Mouse (Mus musculus): ENCODE data around the gene Ccdc159.

Gene Ccdc159

DNA sequence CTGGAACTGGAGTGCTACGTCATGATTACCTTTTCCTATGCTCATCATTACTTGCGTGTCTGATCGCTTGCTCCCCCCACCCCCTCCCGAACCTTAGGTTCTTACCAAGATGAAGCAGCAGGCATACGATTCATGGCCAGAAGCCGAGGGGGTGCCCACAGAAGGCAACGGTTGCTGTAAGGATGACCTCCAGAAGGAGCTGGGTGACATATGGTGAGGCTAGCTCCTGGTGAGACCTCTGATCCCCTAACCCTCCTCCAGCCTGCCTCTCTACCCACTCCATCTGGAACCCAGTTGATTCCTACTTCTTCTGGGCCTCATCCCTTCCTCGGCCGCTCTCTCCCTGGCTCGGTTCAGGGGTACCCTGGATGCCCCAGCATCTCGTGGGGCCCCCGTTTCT is 6.8 kb downstream of the Ccdc159 start:
- no peak for DNase-seq (ENCODE audit: low spot score in 2 of 2)

DNA sequence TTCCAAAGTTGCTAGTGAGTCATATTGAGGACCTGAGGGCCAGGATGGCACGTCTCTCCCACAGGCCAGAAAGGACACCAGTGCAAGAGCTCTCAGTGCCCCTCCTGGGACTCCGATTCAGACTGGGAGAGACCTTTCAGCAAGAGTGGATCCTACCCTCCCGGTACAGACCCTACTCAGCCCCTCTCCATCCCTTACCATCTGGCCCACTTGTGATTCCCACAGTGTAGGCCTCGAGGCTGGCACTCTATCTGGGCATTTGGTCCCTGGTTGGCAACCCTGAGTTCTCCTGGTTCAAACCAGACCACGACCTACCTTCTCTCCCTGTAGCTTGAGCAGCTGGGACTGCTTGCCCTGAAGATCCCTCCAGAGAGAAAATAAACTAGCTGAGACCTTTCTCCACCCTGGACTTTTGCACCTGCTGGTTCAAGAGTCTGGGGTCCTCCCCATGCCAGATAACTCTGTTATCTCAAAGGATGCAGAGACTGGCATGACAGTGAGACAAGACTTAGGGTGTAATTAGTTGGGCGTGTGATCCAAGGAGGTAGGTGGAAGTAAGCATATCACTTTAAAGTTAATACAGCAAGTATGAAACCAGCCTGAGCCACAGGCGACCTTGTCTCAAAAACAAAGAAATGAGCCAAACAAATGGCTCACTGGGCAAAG is 8.3 kb downstream of the Ccdc159 start:
- no peak for DNase-seq (ENCODE audit: low spot score in 2 of 2)

DNA sequence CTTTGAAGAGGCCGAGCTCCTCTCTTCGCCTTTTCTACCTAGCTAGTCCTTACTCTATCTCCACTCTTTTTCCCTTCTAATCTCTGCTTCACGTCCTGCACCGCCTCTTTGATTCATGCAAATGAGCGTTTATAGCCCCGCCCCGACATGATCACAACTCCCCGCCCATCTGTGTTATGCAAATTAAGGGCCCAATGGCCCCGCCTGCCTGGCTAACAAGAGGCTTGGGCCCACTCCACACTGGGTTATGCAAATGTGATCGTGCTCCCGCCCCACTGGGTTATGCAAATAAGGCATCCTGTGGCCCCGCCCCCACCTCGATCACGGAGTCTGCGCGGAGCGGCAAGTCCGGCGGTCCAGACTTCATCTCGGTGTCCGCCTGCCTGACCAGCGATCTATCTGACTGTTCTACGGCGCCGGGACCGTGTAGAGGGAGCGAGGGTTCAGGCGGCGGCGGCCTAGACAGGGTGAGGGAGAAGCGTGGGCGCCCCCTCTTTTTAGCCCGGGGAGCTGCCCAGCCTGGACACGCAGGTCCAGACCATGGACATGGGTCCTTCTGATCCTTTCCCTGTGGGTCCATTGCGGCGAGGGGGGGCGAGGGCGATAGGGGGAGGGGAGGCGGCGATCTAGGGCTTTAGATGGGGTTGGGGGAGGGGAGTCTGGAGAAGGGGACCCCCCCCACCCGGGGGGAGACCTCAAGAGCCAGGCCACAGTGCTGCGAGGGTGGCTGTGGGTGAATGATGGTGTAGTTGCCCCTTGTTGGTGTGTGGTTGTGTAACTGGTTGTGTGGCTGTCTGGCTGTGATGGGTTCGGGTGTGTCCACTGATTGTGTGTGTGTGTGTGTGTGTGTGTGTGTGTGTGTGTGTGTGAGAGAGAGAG is 9.7 kb downstream of the Ccdc159 start, which contains the start of gene Plppr2:
TSS of gene Plppr2 (plus strand) at position 342 of the 879 bp plus-strand sequence.
- DNase-seq (ENCODE audit: low spot score in 2 of 2): peak; percentile 59 to 90

DNA sequence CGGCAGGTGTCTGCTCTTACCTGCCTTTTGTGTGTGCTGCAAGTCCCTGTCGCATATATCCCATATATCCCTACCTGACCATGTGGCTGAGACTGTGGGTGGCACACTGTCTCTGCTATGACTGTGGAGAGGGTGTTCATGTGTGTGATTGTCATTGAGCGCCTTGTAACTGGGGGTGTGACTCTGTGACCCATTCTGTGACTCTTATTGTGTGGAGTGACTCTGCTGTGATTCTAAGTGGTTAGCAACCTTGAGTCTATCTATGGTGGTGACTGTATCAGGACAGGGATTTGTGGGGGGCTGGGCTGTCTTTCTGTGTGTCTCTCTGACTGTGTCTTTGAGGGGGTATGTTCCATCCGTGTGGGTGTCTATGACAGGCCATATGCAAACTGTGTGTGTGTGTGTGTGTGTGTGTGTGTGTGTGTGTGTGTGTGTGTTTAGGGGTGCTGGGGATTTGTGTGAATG is 10.5 kb downstream of the Ccdc159 start:
- no peak for DNase-seq (ENCODE audit: low spot score in 2 of 2)

DNA sequence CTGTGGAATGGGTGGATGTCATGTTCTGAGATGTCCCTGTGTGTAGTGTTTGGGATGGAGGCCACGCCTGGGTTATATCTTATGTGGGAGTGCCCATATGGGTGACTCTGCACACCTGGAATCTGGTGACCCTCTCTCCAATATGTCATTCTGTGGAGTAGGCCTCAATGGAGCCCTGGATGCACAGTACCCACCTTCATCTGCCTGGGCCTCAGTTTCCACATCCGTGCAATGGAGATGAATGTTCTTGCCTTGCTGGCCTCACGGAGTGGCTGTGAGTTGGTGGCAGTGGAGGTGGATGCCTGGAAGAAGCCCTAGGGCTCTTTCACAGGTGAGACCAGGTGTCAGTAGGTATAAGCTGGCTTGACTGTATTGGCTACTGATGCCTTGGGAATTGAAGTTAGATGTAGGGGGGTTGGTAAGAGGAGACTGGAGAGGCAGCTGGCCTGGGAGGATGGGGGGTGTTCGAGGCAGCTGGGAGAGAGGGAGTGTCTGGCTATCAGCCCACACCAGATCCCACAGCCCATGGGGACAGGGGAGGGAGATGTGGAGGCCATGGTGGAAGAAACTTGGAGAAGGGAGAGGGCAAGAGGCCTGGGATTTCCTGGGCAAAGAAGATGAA is 11.1 kb downstream of the Ccdc159 start:
- no peak for DNase-seq (ENCODE audit: low spot score in 2 of 2)

DNA sequence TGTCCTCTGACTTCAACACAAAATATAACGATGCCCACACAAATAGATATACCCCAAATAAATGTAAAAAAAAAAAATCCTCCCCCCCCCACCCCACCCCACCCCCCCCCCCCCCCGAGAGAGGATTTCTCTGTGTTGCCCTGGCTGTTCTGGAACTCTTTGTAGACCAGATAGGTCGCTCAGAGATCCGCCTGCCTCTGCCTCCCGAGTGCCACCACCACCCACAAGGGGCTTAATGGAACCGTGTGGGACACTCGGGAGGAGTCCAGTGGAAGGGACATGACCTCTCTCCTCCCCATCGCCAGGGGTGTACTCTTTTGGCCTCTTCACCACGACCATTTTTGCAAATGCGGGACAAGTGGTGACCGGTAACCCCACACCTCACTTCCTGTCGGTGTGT is 15.8 kb downstream of the Ccdc159 start:
- no peak for DNase-seq (ENCODE audit: low spot score in 2 of 2)

DNA sequence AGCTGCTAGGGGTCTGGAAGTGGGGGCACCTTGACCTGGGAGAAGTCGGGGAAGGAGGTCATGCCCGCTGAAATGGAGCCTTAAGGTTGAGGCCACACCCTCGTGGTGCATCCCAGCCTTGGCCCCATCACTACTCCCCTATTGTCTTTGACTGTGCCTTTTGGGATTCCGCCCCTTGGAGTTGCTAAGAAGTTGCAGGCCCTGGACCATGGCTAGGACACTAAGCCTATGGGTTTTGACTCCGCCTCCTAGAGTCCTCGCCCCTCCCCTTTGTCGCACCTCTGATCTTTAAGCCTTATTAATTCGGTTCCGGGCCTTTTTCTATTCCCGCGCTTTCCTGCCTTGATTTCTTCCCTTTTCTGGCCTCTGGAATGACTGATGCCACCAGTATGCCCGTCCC is 16.4 kb downstream of the Ccdc159 start:
- DNase-seq (ENCODE audit: low spot score in 2 of 2): no peak

DNA sequence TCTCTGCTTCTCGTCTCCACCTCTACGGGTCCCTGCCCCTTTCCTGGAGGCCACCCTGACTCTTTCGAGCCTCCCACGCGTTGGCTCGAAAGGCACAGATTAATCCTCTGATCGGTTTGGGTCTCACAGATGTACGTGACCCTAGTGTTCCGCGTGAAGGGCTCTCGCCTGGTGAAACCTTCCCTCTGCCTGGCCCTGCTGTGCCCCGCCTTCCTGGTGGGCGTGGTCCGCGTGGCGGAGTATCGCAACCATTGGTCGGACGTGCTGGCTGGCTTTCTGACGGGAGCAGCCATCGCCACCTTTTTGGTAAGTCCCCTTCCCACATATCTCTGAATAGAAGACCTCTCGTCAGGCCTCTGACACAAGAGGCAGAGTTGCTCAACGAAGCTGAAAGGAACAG is 17.0 kb downstream of the Ccdc159 start:
- no peak for DNase-seq (ENCODE audit: low spot score in 2 of 2)

DNA sequence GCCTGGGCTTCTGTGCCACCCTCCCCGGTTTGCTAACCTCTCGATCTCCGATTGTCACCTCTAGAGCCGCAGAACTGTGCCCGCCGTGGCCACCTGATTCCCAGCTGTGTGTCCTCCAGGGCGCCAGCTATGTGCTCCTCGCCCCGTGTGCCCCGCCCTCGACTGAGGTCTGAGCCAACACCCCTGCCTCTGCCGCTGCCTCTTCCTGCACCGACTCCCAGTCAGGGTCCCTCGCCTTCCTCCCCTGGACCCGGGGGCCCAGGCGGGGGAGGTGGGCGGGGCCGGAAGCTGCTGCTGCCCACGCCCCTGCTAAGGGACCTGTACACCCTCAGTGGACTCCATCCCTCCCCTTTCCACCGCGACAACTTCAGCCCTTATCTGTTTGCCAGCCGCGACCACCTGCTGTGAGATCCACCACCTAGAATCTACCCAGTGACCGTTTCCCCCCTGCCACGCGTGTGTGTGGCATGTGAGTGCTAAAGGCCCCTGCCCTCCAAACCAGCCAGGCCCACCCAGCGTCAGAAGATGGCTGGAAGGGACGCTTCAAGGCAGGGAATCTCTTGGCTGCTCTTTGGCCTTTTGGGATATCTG is 20.4 kb downstream of the Ccdc159 start:
- no peak for DNase-seq (ENCODE audit: low spot score in 2 of 2)

DNA sequence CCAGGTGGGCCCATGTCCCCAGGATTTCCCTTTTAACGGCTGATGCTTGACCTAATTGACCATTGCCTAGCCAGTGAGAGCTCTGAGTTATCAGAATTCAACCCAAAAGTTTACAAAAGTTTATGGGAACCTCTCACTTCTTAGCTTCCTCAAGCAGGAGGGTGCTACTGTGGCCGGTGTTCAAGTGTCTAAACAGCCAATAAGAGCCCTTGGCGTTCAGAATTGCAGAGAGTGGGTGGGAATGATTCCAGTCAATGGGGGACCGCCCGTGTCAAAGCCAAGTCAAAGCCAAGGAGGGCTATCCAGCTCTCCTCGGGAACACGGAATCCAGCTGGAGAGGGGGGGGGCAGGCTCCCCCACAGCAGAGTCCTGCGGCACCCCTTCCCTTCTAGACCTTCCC is 20.9 kb downstream of the Ccdc159 start:
- DNase-seq (ENCODE audit: low spot score in 2 of 2): no peak

DNA sequence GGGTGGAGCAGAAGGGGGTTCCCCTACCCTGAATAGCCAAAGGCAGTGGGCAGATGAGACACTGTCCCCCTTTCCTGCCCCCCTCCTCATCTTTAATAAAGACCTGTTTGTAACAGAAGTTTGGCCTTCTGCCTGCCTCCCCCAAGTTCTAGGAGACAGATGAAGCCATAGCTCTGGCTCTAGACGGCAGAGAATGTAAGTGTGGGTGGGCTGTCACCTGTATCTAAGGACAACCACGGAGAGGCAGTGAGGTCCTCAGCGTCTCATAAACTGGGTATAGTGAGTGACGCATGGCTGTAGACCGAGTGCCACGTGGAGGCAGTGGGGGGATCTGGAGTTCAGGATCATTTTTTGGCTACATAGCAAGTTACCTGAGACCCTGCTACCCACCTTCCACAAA is 21.5 kb downstream of the Ccdc159 start:
- DNase-seq (ENCODE audit: low spot score in 2 of 2): no peak

DNA sequence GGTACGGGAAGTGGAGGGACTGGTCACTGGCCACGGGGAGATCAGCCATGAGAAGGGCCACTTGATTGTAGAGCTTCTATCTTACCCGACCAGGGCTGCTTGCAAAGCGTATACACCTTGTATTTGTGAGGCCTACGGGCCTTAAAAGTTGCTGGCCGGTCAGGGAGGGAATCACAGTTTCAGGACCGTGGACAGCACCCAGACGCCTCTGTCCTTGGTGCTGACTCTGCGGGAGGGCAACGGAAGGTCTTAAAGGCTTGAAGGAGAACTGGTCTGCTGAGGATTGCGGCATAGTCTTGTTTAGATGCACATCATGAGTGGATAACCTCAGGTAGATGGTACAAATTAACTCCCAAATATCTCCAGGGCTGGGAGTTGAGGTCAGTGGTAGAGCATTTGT is 23.1 kb downstream of the Ccdc159 start:
- peak; percentile 83 to 85 for DNase-seq (ENCODE audit: low spot score in 2 of 2)

DNA sequence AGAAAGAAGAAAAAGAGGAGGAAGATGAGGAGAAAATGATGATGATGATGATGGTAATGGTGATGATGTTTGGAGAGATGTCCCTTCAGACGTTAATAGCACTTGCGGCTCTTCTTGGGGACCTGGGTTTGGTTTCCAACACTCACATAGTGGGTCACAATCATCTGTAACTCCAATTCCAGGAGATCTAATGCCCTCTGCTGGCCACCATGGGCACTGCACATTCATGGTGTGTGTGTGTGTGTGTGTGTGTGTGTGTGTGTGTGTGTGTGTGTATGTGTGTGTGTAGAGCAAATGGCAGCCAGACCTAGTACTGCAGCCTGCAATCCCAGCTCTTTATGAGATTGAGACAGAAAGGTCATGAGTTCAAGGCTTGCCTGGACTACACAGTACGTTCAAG is 24.7 kb downstream of the Ccdc159 start:
- DNase-seq (ENCODE audit: low spot score in 2 of 2): peak in 1 of 2 experiments; percentile 52

DNA sequence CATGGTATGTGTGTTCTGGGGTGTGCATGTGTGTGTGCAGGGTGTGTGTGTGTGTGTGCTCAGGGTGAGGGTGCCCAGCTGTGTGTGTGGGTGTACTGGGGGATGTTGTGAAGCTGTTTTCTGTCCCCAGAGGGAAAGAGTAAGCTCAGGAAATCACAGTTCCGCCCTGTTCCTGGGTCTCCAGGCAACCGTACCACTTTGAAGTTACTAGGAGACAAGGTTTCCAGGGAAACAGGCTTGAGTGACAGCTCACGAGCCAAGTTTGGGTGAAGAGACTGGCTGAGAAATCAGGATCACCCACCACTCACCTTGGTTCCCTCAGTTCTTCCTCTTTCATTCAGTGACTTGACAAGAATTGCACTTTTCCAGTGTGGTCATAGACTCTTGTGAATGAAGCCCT is 26.3 kb downstream of the Ccdc159 start:
- DNase-seq (ENCODE audit: low spot score in 2 of 2): no peak

DNA sequence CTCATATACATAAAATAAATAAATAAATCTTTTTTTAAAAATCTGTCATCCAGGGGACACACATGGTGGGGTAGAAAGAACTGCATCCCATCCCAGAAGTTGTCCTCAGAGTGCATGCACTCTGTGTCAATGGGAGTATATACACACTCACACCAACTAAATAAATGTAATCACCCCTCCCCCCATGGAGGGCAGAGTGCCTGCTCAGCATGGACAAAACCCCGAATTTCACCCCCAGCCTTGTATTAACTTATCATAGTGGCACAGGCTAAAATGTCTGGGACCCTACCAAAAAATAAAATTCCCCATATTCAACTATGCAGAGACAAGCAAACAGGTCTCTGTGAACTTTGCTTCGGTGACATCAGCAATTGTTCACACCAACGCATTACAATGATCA is 27.4 kb downstream of the Ccdc159 start:
- DNase-seq (ENCODE audit: low spot score in 2 of 2): no peak

DNA sequence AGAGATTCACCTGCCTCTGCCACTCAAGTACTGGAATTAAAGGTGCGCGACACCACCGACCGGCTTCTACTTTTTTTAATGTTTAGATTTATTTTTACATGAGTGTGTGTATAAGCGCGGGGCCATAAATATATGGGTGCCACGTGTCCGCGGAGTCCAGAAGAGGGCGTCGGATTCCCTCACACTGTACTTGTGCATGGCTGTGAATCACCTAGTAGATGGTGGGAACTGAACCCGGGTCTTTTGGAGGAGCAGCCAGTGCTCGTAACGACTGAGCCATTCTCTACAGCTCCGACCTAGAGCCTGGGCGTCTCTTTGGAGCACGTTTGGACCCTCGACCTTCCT is 27.9 kb downstream of the Ccdc159 start:
- DNase-seq (ENCODE audit: low spot score in 2 of 2): no peak

DNA sequence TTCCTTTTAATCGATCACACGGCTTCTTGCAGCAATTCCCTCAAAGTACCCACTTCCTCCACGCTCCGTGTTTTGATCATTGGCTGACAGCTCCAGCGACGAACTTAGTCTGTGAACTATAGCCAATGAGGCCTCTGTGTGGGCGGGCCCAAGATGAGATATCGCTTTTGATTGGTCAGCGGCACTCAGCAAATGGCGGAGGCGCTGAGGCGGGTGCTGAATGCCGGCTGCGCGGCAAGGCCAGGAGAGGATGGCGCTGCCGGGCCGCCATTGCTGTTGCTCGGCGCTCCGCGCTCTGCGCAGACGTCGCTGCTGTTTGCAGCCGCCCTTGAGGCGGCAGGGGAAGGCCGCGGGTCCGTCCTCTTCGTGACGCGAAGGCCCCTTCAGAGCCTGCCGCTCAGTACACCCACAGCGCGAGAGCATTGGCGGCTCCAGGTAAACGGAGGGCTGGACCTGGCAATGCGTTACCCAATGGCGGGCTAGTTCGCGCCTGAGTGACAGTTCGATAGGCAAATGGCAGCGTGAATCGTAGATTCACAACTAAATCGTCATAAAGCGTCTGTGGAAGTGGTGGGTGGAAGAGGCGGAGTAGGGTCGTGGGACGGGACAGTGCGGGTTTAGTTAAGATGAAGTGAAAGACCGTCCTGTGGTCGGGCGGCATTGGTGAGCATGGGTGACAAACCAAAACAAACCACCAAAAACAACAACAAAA is 28.5 kb downstream of the Ccdc159 start, which contains the start of gene Swsap1:
TSS of gene Swsap1 (plus strand) at position 186 of the 712 bp plus-strand sequence.
- DNase-seq (ENCODE audit: low spot score in 2 of 2): peak; percentile 98 to 99

DNA sequence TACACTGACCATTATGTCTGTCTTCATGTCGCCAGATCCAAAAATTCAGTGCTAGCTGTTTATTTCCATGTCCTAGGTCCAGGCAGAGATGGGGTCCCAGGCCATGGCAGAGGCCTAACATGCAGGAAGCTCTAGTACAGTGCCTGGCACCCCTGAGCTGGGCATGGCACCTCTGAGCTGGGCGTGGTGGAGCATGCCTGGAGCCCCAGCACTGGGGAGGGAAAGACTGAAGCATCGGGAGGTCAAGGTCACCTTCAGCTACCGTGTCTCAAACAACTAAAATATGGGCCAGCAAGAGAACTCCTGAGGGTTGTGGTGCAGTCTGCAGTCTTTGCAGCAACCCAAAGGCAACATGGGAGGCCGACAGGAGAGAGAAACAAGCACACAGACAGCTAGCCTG is 31.1 kb downstream of the Ccdc159 start:
- DNase-seq (ENCODE audit: low spot score in 2 of 2): peak in 1 of 2 experiments; percentile 58

DNA sequence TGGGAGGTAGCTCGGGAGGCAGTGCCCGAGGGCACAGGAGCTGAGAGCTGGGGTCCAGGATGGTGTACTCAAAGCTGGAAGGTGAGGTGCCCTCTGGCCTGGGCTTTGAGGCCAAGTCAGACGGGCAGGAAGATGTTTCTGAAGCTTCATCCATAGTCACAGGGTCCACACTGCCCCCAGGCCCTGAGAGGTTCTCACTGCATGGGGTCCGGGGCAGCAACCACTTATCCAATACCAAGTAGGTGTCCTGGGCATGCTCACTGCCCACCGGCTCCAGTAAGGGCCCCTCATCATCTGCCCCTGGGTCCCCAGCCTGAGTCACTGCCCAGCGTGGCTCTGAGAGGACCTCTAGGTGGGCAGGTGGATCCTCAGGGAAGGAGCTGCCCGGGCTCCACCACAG is 32.0 kb downstream of the Ccdc159 start:
- DNase-seq (ENCODE audit: low spot score in 2 of 2): no peak

DNA sequence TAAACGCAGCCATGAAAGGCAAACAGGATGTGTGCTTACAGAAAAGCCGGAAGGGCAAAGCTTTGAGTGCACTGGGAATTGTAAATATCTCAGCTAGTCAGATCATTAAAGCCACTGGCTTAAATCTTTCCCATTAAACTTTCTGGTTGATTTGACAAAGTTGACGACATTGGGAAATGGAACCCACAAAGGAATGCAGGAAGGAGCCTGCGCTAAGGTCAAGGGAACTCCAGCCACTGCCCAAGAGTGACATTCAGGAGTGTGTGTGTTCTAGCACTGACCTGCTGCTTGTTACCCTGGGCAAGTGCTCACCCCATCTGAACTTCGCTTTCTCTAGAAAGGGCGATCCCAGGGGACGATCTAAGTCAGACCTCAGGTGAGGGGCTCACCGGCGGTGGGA is 32.9 kb downstream of the Ccdc159 start:
- no peak for DNase-seq (ENCODE audit: low spot score in 2 of 2)

DNA sequence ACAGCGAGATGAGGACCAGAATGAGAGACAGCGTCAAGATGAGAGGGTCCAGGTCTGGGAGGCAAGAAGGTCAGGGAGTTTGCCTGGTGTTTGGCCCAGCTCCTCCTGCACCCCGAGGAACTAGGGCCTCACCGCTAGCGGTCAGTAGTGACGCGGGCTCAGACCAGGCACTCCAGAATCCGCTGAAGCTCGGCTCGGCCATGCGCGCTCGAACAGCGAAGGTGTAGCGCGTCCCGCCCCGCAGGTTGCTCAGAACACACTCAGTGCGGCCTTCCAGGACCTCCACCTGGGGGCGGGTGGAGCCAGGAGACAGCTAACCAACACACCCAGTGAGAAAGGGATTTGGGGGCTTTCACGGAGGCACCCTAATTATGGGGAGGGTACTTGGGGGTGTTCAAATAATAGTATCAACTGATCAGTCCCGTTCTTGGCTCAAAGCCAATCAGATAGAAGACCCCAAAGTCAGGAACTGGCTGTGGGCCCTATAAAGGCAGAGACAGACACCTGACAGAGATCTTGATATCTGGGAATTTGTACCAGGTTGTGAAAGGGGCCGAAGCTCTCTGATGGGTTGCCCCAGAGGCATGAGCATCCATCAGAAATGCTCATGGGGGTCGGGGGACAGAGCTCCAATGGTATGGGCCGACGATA is 33.4 kb downstream of the Ccdc159 start:
- no peak for DNase-seq (ENCODE audit: low spot score in 2 of 2)
